Mouse (Mus musculus) thymus, adult 2 months (tissue): ENCODE measurements at regions not wholly inside any gene's neighbourhood (a gene's known extent, or its start where the extent isn't known, plus 50 kb on each side); places are given as distances from the start of the nearest gene placed in this dataset.

Experiments used
- CTCF ChIP-seq: fragments of 200-500 bp; IDR thresholded peaks from 2 replicates; pipeline ENCODE4 v1.5.1; 2012; ENCODE audit warnings: mild to moderate bottlenecking, control low read depth, low read length, moderate library complexity, borderline replicate concordance; ENCODE audit not compliant: control insufficient read depth, poor library complexity, insufficient read depth; ENCODE audit errors: extremely low read depth
- POLR2A ChIP-seq: fragments of 200-500 bp; IDR thresholded peaks from 2 replicates; pipeline ENCODE4 v1.6.1; 2012; ENCODE audit warnings: mild to moderate bottlenecking, low read length, control low read depth, moderate library complexity; ENCODE audit not compliant: control insufficient read depth, poor library complexity, insufficient read depth; ENCODE audit errors: extremely low read depth

- TF ChIP-seq POLR2A (no peak), CTCF (no peak)
These were observed 95.0 kb upstream of the Nrp1 start for GRCm38 (mm10) chr8:128263251-128263947.
